Mouse (Mus musculus) heart, embryonic 14.5 days (tissue): Measurements from ENCODE around the gene Ginm1. TPM values are rescaled to one million over a fixed set of nuclear protein-coding genes. Genes with fewer than 3 reads are reported as not detected.

Experiments used
- ATAC-seq: fragments of 200-750 bp; cut with Nextera tagmentation; 2 replicates; pipeline ENCODE4 v1.8.0; 2017; ENCODE audit warnings: low read depth, moderate TSS enrichment; ENCODE audit not compliant: insufficient number of reproducible peaks, insufficient read depth, low FRiP score
- H3K27ac ChIP-seq, 2 experiments: fragments of 200-500 bp in 1 of 2; fragments of 300-500 bp in 1 of 2; sonication (generic) in 1 of 2; replicated peaks in 1 of 2; 2 replicates each; pipeline ENCODE4 v1.5.1; 2012 to 2014; ENCODE audit warnings: low read depth in 2 of 2, low read length in 2 of 2, control low read depth in 1 of 2, mild to moderate bottlenecking in 1 of 2, mixed read lengths in 1 of 2; ENCODE audit not compliant: control insufficient read depth in 1 of 2, insufficient read depth in 1 of 2
- H3K27me3 ChIP-seq: fragments of 300-500 bp; sonication (generic); 2 replicates; pipeline ENCODE4 v1.6.1; 2014; ENCODE audit warnings: mild to moderate bottlenecking, low read length, control low read depth; ENCODE audit not compliant: control insufficient read depth, insufficient read depth
- H3K36me3 ChIP-seq: fragments of 300-500 bp; sonication (generic); 2 replicates; pipeline ENCODE4 v1.6.1; 2014; ENCODE audit warnings: mild to moderate bottlenecking, control low read depth, low read length, mixed read lengths; ENCODE audit not compliant: control insufficient read depth, insufficient read depth
- H3K4me1 ChIP-seq, 2 experiments: fragments of 200-500 bp in 1 of 2; fragments of 300-500 bp in 1 of 2; sonication (generic) in 1 of 2; 2 replicates each; pipeline ENCODE4 v1.6.1; 2012 to 2014; ENCODE audit warnings: low read length in 2 of 2, control low read depth in 1 of 2, mixed read lengths in 1 of 2; ENCODE audit not compliant: control insufficient read depth in 2 of 2, insufficient read depth in 2 of 2
- H3K4me2 ChIP-seq: fragments of 300-500 bp; sonication (generic); 2 replicates; pipeline ENCODE4 v1.6.1; 2014; ENCODE audit warnings: mild to moderate bottlenecking, low read length
- H3K4me3 ChIP-seq, 2 experiments: fragments of 200-500 bp in 1 of 2; fragments of 300-500 bp in 1 of 2; sonication (generic) in 1 of 2; 2 replicates each; pipeline ENCODE4 v1.5.1; 2012 to 2014; ENCODE audit warnings: low read length in 2 of 2, mild to moderate bottlenecking in 2 of 2, control low read depth in 1 of 2, low read depth in 1 of 2, moderate library complexity in 1 of 2; ENCODE audit not compliant: control insufficient read depth in 1 of 2, insufficient read depth in 1 of 2
- H3K9ac ChIP-seq: fragments of 300-500 bp; sonication (generic); 2 replicates; pipeline ENCODE4 v1.6.1; 2014; ENCODE audit warnings: mild to moderate bottlenecking, low read length
- H3K9me3 ChIP-seq: fragments of 300-500 bp; sonication (generic); 2 replicates; pipeline ENCODE4 v1.6.1; 2016; ENCODE audit warnings: low read length, control low read depth; ENCODE audit not compliant: control insufficient read depth
- WGBS: fragments of 180-500 bp; shearing (Covaris S2); extraction: QIAGEN DNeasy Blood & Tissue Kit; methylation state at CpG from one replicate; pipeline ENCODE4 v1.1.7; 2014; 5-methylcytosine and 5-hydroxymethylcytosine counted together
- microRNA-seq: library from miRNA; unstranded; fragments of <30 nt; microRNA quantifications from one replicate; pipeline ENCODE4, GENCODE M21; 2016
- polyA plus RNA-seq: library from polyadenylated mRNA; unstranded; fragments of >200 nt; fragmentation: Nextera tagmentation; extraction: Ambion mirVana; gene quantifications from 2 replicates; pipeline ENCODE4 v1.2.1, GENCODE M21; 2014

Gene Ginm1
- polyA plus RNA-seq, 1 experiment from 2014 or later: 89.8 TPM

DNA sequence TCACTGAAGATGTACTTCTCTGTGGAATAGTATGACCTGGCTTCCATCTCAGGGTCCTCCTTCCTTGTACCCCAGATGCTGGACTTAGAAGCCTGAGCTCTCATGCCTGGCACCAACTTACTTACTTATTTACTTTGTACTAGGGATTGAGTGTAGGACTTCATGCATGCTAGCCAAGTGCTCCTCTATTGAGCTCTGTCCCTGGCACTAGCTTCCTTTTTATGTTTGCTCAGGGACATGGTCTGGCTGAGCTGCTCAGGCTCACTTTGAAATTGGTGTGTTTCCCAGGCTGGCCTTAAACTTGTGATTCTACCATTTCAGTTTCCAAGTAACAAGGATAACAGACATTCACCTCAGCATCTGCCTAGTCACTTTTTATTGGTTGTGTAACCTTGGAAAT is 55.5 kb downstream of the Ginm1 start:
- ATAC-seq: no peak
- H3K9me3 ChIP-seq: no peaks in the 10 kb centered on the region
- H3K9ac ChIP-seq: no peak overlapping the region
- H3K4me2 ChIP-seq: no peak overlapping the region
- H3K4me3 ChIP-seq: no peak overlapping the region
- 0 out of 4 replicates have a peak, but pooled peaks cover 0 to 10% of the 10 kb centered on the region in 2 experiments for H3K4me1 ChIP-seq
- H3K27me3 ChIP-seq: no peaks in the 10 kb centered on the region
- peaks cover 14% of the 10 kb centered on the region for H3K36me3 ChIP-seq
- no peak overlapping the region for H3K27ac ChIP-seq

DNA sequence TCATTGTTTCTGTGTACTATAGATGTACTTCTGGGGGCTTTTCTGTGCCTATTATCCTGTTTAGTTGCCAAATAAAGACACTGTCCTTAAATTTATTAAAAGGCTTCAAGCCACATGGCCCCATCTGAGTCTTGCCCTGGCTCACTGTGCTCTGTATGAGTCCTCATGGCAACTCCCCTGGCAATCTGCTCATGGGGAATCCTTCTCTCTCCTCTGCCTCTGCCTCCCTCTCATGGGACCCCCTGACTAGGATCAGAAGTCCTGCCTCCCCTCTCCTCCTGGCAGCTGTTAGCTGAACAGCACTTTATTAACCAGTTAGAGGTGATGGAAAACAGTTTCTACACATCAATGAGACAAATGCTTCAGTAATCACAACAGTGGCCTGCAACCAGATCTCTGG is 61.0 kb downstream of the Ginm1 start:
- H3K9me3 ChIP-seq: no peaks in the 10 kb centered on the region
- H3K4me2 ChIP-seq: no peak overlapping the region
- no peak overlapping the region for H3K9ac ChIP-seq
- H3K4me3 ChIP-seq: no peak overlapping the region
- no peak for ATAC-seq
- H3K27ac ChIP-seq: no peak overlapping the region
- no peaks in the 10 kb centered on the region for H3K36me3 ChIP-seq
- H3K27me3 ChIP-seq: no peaks in the 10 kb centered on the region
- H3K4me1 ChIP-seq: peaks cover 0 to 11% of the 10 kb centered on the region in 2 experiments; a peak in 2 of 4 replicates

DNA sequence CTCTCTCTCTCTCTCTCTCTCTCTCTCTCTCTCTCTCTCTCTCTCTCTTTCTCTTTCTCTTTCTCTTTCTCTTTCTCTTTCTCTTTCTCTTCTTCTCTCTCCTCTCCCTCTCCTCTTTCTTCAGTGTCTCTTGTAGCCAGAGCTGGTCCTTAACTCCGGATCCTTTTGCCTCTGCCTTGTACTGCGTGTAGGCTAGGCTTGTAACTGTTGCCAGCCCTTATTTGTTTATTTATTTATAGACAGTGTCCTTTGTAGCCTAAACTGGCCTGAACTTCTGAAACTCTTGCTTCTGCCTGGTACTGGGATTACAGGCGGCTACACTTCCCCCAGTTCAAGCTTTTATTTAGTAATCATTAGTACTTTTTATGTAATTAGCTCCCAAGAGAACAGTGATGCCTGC is 65.6 kb downstream of the Ginm1 start:
- H3K27ac ChIP-seq: no peak overlapping the region
- H3K9ac ChIP-seq: peak overlapping the region; percentile 78
- H3K4me3 ChIP-seq: peak overlapping the region in 1 of 2 experiments; percentile 69; a peak in 1 of 4 replicates
- H3K27me3 ChIP-seq: no peaks in the 10 kb centered on the region
- no peaks in the 10 kb centered on the region for H3K9me3 ChIP-seq
- peak overlapping the region; percentile 92 for H3K4me2 ChIP-seq
- no peak for ATAC-seq
- peaks cover 0 to 3% of the 10 kb centered on the region in 2 experiments; a peak in 2 of 4 replicates for H3K4me1 ChIP-seq
- 18% methylated on average over 3 of the region's 3 CpGs for WGBS
- no peaks in the 10 kb centered on the region for H3K36me3 ChIP-seq

DNA sequence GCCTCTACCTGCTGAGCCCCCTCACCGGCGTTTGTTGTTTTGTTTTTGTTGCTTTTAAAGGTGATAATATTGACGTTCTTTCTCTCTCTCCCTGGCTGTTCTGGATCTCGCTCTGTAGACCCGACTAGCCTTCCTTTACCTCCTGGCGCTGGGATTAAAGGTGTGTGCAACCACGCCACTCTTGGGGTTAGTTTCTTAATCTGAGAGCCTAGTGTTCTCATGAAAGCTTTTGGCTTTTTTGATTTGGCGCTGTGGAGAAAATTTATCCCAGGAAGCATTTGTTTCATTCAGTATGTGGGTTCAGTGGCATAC is 66.2 kb downstream of the Ginm1 start:
- Histone ChIP-seq H3K27me3 (no peaks in the 10 kb centered on the region), H3K9ac (peak overlapping the region; percentile 78), H3K27ac (no peak overlapping the region; a peak in 1 of 4 replicates), H3K4me2 (peak overlapping the region; percentile 92), H3K4me1 (peaks cover 0 to 3% of the 10 kb centered on the region in 2 experiments; a peak in 2 of 4 replicates), H3K9me3 (no peaks in the 10 kb centered on the region), H3K4me3 (peak overlapping the region; percentile 69 to 76), H3K36me3 (no peaks in the 10 kb centered on the region)
- ATAC-seq: no peak
- WGBS: 1% methylated on average over 8 of the region's 8 CpGs

DNA sequence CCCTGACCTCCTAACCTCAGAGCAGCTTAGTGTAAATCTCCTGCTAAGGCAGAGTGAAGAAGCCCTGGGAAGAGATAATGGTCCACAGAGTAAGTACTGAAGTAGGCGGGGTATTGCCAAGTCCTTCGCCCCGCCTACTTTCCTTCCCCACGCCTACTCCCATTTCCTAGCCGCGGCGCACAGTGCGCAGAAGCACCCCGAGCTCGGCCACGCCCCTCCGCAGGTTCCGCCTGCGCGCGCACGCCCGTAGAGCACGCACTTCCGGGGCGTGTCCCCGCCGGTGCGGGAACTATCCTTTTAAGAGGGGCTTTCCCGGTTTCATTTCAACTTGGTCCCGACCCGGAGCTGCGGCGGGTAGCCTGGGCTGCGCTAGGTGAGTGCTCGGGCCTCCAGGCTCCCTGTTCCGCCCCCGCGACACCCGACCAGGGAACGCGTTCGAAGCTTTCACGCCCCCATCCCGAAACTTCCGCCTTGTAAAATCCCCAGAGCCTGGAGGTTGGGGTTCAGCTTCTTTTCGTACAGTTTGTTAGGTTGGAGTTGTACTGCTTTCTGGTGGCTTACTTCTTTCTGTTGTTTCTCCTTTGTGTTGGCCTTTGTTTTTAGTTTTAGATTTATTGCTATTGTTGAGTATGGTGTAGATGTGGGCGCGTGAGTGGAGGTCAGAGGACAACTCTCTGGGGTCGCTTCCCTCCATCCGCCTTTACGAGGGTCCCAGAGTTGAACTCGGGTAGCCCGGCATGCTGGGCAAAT is 66.7 kb downstream of the Ginm1 start, which contains the start of gene Katna1:
Gene Katna1 (plus strand): TSS at position 250 of the 750 bp plus-strand sequence.
- WGBS: under 1% methylated on average over 49 of the region's 49 CpGs
- H3K4me1 ChIP-seq: peaks cover 0 to 3% of the 10 kb centered on the region in 2 experiments; a peak in 2 of 4 replicates
- H3K27me3 ChIP-seq: no peaks in the 10 kb centered on the region
- no peaks in the 10 kb centered on the region for H3K9me3 ChIP-seq
- H3K36me3 ChIP-seq: no peaks in the 10 kb centered on the region
- peak; percentile 98 for ATAC-seq
- peak within 1 kb of the TSS; percentile 69 to 76 for H3K4me3 ChIP-seq
- peak within 1 kb of the TSS; percentile 78 for H3K9ac ChIP-seq
- H3K4me2 ChIP-seq: peak within 1 kb of the TSS; percentile 92
- H3K27ac ChIP-seq: peak within 1 kb of the TSS in 1 of 2 experiments; percentile 28; a peak in 2 of 4 replicates

Small RNAs within 50 kb of the gene (microRNA-seq; reads per million reads assigned to microRNA genes)
- 1.1 reads per million for gene Mir5104

Other genes with a start within 250 kb of the Ginm1 start
- 1.5 and 1.9 TPM in 2 replicates for gene Lrp11, start 203.0 kb downstream of the Ginm1 start, polyA plus RNA-seq
- 35.4 and 37.5 TPM in 2 replicates for gene Nup43, start 125.3 kb downstream of the Ginm1 start, polyA plus RNA-seq
- gene Pcmt1, start 111.7 kb downstream of the Ginm1 start, polyA plus RNA-seq: 130 and 134 TPM in 2 replicates
- gene Lats1, start 111.6 kb downstream of the Ginm1 start, polyA plus RNA-seq: 5.3 and 6.0 TPM in 2 replicates
- 33.5 and 34.2 TPM in 2 replicates for gene Katna1, start 66.8 kb downstream of the Ginm1 start, polyA plus RNA-seq
- gene Ppil4, start 67 bp upstream of the Ginm1 start, polyA plus RNA-seq: 26.3 and 27.8 TPM in 2 replicates
- 0.14 and 0.18 TPM in 2 replicates for gene Zc3h12d, start 39.6 kb upstream of the Ginm1 start, polyA plus RNA-seq
- gene Tab2, start 163.4 kb upstream of the Ginm1 start, polyA plus RNA-seq: 23.7 and 27.0 TPM in 2 replicates